Mouse (Mus musculus) heart, adult 2 months (tissue): Measurements from ENCODE around the gene Fer.

Experiments used
- CTCF ChIP-seq: fragments of 200-600 bp; IDR thresholded peaks from 2 replicates; pipeline ENCODE4 v1.8.1; 2022; ENCODE audit warnings: antibody characterized with exemption, mild to moderate bottlenecking, moderate library complexity
- POLR2A ChIP-seq: fragments of 200-500 bp; IDR thresholded peaks from 2 replicates; pipeline ENCODE4 v1.6.1; 2011; ENCODE audit warnings: mild to moderate bottlenecking, low read depth, low read length, control low read depth; ENCODE audit not compliant: insufficient read depth

DNA sequence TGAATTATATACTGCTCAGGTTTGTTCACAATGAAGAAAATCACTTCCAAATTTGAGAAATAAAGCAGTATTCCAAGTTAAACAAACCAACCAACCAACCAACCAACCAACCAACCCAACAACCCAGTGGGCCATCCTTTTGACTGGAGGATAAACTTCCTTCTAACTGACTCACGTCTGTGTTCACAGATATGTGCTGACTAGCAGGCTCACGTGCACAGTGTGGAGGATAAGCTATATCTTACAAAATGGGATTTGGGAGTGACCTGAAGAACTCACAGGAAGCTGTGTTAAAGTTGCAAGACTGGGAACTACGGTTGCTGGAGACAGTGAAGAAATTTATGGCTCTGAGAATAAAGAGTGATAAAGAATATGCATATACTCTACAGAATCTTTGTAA, 33.0 kb downstream of the Fer start:
- TF ChIP-seq CTCF (no peak), POLR2A (no peak)
